Mouse (Mus musculus) thymus, adult 2 months (tissue): ENCODE measurements around the gene Catsperg1. TPM values are rescaled to one million over a fixed set of nuclear protein-coding genes. Genes with fewer than 3 reads are reported as not detected.
"Not testable (repeated sequence)": the region's sequence is repeated elsewhere in the genome, so short reads cannot be mapped to it uniquely, and the experiment has no call there.

Source experiments
- DNase-seq: peaks from one replicate; pipeline ENCODE4 v3.0.0; 2021
- H3K27ac ChIP-seq: fragments of 200-500 bp; 2 replicates; pipeline ENCODE4 v1.5.1; 2012; ENCODE audit warnings: low read length, control low read depth; ENCODE audit not compliant: control insufficient read depth, insufficient read depth
- H3K27me3 ChIP-seq: fragments of 200-500 bp; 2 replicates; pipeline ENCODE4 v1.6.1; 2012; ENCODE audit warnings: mild to moderate bottlenecking, low read length, moderate library complexity, mixed read lengths; ENCODE audit not compliant: control insufficient read depth, insufficient read depth
- H3K36me3 ChIP-seq: fragments of 200-500 bp; 2 replicates; pipeline ENCODE4 v1.6.1; 2012; ENCODE audit warnings: mild to moderate bottlenecking, low read length, moderate library complexity; ENCODE audit not compliant: control insufficient read depth, insufficient read depth
- H3K4me1 ChIP-seq: fragments of 200-500 bp; replicated peaks from 2 replicates; pipeline ENCODE4 v1.6.1; 2012; ENCODE audit warnings: low read length; ENCODE audit not compliant: control insufficient read depth, insufficient read depth
- H3K4me3 ChIP-seq: fragments of 200-500 bp; 2 replicates; pipeline ENCODE4 v1.5.1; 2012; ENCODE audit warnings: mild to moderate bottlenecking, low read length, control low read depth, moderate library complexity; ENCODE audit not compliant: control insufficient read depth, insufficient read depth
- CTCF ChIP-seq: fragments of 200-500 bp; IDR thresholded peaks from 2 replicates; pipeline ENCODE4 v1.5.1; 2012; ENCODE audit warnings: mild to moderate bottlenecking, control low read depth, low read length, moderate library complexity, borderline replicate concordance; ENCODE audit not compliant: control insufficient read depth, poor library complexity, insufficient read depth; ENCODE audit errors: extremely low read depth
- POLR2A ChIP-seq: fragments of 200-500 bp; IDR thresholded peaks from 2 replicates; pipeline ENCODE4 v1.6.1; 2012; ENCODE audit warnings: mild to moderate bottlenecking, low read length, control low read depth, moderate library complexity; ENCODE audit not compliant: control insufficient read depth, poor library complexity, insufficient read depth; ENCODE audit errors: extremely low read depth
- WGBS: fragments of 180-500 bp; shearing (Covaris S2); methylation state at CpG from one replicate; pipeline ENCODE4 v1.1.7; 2018; 5-methylcytosine and 5-hydroxymethylcytosine counted together
- polyA plus RNA-seq: library from polyadenylated mRNA; depleted of rRNA; stranded (reverse); fragments of >200 nt; gene quantifications from 2 replicates; pipeline ENCODE4 v1.2.3, GENCODE M21; 2012; rRNA removed

Catsperg1 gene
- polyA plus RNA-seq, 1 experiment = 2.5 TPM

DNA sequence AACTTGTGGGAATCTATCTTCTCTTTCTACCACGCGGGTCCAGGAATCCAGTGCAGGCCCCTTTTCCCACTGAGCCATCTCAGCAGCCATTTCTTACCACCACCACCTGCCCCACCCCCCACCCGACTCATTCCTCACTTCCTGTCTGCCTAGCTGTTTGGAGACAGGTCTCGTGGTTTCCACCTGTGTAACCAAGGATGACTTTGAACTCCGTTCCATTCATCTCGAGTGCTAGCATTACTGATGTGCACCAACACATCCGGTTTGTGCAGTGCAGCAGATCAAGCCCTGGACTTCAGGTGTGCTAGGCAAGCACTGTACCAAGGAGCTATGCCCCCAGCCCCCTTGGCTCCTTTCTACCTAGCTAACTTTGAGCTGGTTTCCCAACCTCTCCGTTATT, 72.4 kb downstream of the Catsperg1 start:
- TF ChIP-seq POLR2A (no peak), CTCF (0 out of 2 replicates have a peak, but pooled peaks have one; percentile 16)
- Histone ChIP-seq H3K4me3 (no peak overlapping the region), H3K36me3 (no peaks in the 10 kb centered on the region), H3K27me3 (no peaks in the 10 kb centered on the region), H3K27ac (peak overlapping the region; percentile 30), H3K4me1 (peaks cover 25% of the 10 kb centered on the region)
- peak; percentile 62 for DNase-seq
- 20% methylated on average over 8 of the region's 8 CpGs for WGBS

- not testable (repeated sequence) for H3K4me3 ChIP-seq, DNase-seq
- H3K4me1 ChIP-seq = peaks cover 38% of the 10 kb centered on the region
These were observed 74.6 kb downstream of the Catsperg1 start for GRCm38 (mm10) chr7:29139237-29139636.

DNA sequence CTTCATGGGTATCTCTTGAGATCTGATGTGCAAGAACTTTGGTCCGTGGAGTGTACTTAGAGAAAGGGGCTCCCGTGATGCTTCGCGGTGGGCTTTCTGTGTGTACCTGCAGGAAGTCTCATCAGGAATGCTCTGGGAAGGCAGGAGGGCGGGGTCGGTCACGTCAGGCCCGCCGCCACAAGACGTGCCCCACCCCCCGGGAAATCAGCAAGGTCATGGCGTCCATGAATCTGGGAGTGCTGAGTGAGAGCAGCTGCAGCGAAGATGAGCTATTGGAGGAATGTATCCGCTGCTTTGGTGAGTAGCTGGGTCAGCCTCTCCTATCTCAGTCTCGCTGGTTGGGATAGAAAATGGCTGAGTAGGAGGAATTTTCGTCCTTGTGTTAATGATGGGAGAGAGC, 76.4 kb downstream of the Catsperg1 start:
- no peak for TF ChIP-seq CTCF
- TF ChIP-seq POLR2A = no peak
- Histone ChIP-seq H3K4me3 (no peak overlapping the region), H3K27me3 (no peaks in the 10 kb centered on the region), H3K27ac (no peak overlapping the region), H3K36me3 (no peaks in the 10 kb centered on the region), H3K4me1 (peaks cover 42% of the 10 kb centered on the region)
- no peak for DNase-seq
- 92% methylated on average over 16 of the region's 16 CpGs for WGBS

More at GRCm38 (mm10) chr7:29139237-29139636, 74.6 kb downstream of the Catsperg1 start:
- H3K36me3 ChIP-seq, H3K27me3 ChIP-seq, H3K27ac ChIP-seq: not testable (repeated sequence)
- WGBS = 94% methylated on average over 3 of the region's 4 CpGs

DNA sequence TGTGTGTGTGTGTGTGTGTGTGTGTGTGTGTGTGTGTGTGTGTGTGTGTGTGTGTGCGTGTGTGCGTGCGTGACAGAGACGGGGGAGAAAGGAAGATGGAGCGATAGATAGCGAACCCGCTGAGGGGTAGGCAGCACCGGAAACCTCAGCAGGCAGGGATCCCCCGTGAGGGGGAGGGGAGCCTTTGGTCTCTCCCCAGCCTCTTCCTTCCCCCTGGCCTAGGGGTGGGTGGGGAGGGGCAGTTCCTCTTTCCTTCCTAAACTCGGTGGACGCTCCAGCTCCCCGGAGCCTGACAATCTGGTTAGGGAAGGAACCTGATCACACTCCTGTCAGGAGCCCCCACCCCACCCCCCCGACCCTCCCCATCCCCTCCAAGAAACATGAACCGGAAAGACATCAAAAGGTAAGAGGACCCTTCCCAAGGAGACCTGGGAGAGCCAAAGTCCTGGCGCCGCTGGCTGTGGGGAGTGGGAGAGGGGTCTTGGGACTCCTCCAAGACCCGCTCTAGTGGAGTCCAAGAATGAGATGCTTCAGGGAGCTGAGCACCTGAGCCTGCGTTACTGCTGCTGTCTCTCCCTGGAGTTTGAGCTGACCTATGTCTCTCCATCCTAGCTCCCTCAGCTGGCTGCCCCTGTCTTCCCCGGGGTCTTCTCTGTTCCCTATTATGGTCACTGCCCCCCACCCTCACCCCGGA, 79.0 kb downstream of the Catsperg1 start, which contains the start of gene Rasgrp4:
TSS of gene Rasgrp4 (plus strand) at position 159 of the 694 bp plus-strand sequence.
- TF ChIP-seq CTCF (no peak), POLR2A (no peak)
- WGBS = 3% methylated on average over 12 of the region's 20 CpGs
- DNase-seq = peak; percentile 90
- peaks cover 23% of the 10 kb centered on the region for H3K4me1 ChIP-seq
- H3K27ac ChIP-seq = peak within 1 kb of the TSS; percentile 16; the same call in 1 of the 2 replicates
- no peaks in the 10 kb centered on the region for H3K36me3 ChIP-seq
- H3K27me3 ChIP-seq = no peaks in the 10 kb centered on the region
- peak within 1 kb of the TSS; percentile 36 for H3K4me3 ChIP-seq

DNA sequence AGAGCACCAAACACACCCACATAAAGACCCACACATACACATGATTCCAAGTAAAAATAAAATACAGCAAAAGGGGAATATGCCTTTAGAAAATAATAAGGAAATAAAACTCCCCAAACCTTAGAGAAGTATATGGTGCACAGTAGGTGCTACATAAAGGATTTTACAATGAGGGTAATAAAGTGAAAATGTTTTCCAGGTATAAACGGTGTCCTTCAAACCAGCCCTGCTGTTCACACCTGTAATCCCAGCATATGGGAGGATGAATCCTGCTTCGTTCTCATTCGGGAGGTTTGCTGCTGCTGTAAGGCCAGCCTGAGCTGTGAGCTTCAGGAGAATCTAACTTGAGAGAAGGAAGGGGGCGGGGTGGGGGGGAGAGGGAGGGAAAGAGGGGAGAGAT, 79.6 kb downstream of the Catsperg1 start:
- WGBS = 0% methylated on average over 4 of the region's 4 CpGs
- Histone ChIP-seq H3K27ac (no peak overlapping the region), H3K4me3 (peak overlapping the region; percentile 21; the same call in 1 of the 2 replicates), H3K27me3 (no peaks in the 10 kb centered on the region), H3K4me1 (peaks cover 23% of the 10 kb centered on the region), H3K36me3 (no peaks in the 10 kb centered on the region)
- no peak for DNase-seq
- TF ChIP-seq POLR2A (no peak), CTCF (no peak)

Other genes starting within 250 kb of the Catsperg1 start
- gene Eif3k, start 232.2 kb downstream of the Catsperg1 start, polyA plus RNA-seq = 362 and 396 TPM in 2 replicates
- 155 and 164 TPM in 2 replicates for gene Map4k1, start 232.0 kb downstream of the Catsperg1 start, polyA plus RNA-seq
- gene Ryr1, start 88.9 kb downstream of the Catsperg1 start, polyA plus RNA-seq = 0.19 and 0.24 TPM in 2 replicates
- 44.9 and 54.5 TPM in 2 replicates for gene Rasgrp4, start 79.2 kb downstream of the Catsperg1 start, polyA plus RNA-seq
- 88.8 and 92.3 TPM in 2 replicates for gene Fam98c, start 57.8 kb downstream of the Catsperg1 start, polyA plus RNA-seq
- gene Ggn, start 43.8 kb downstream of the Catsperg1 start, polyA plus RNA-seq = 0.53 and 0.66 TPM in 2 replicates
- 2.2 and 2.7 TPM in 2 replicates for gene Spred3, start 43.6 kb downstream of the Catsperg1 start, polyA plus RNA-seq
- gene Psmd8, start 33.3 kb downstream of the Catsperg1 start, polyA plus RNA-seq = 254 and 284 TPM in 2 replicates
- gene Kcnk6, start 18.5 kb upstream of the Catsperg1 start, polyA plus RNA-seq = 34.7 and 37.5 TPM in 2 replicates
- 143 and 146 TPM in 2 replicates for gene Yif1b, start 24.3 kb upstream of the Catsperg1 start, polyA plus RNA-seq
- 3.6 and 3.7 TPM in 2 replicates for gene 2200002D01Rik, start 34.4 kb upstream of the Catsperg1 start, polyA plus RNA-seq
- 426 and 460 TPM in 2 replicates for gene Spint2, start 67.9 kb upstream of the Catsperg1 start, polyA plus RNA-seq
- 5.4 and 5.8 TPM in 2 replicates for gene Ppp1r14a, start 75.3 kb upstream of the Catsperg1 start, polyA plus RNA-seq
- 1.6 and 1.8 TPM in 2 replicates for gene Dpf1, start 89.9 kb upstream of the Catsperg1 start, polyA plus RNA-seq